Mouse (Mus musculus) mature B cell (primary cell): ENCODE data around the gene Scamp2.

Experiments used
- in situ Hi-C: fragments of 300-500 bp; cut with MboI; formaldehyde crosslinking; loops from 2 replicates; pipeline ENCODE4 v1.14.3; 2019

The Scamp2 gene

DNA sequence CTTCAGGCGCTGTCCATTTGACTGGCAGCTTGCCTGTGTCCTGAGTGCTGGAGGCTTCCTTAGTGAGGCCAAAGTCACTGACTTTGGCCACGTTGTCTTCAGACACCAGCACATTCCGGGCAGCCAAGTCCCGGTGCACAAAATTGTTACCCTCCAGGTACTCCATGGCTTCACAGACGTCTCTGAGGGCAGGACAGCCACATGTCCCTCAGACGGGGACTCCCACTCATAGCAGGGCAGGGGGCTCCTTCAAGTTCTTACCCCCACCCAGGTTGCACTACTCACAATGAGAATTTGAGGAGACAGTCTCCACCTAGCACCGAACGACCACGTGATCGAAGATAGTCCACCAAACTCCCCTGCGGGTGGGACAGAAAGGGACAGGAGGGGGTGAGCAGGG is 67.1 kb downstream of the Scamp2 start:
- in situ Hi-C loops, result no loop called here

DNA sequence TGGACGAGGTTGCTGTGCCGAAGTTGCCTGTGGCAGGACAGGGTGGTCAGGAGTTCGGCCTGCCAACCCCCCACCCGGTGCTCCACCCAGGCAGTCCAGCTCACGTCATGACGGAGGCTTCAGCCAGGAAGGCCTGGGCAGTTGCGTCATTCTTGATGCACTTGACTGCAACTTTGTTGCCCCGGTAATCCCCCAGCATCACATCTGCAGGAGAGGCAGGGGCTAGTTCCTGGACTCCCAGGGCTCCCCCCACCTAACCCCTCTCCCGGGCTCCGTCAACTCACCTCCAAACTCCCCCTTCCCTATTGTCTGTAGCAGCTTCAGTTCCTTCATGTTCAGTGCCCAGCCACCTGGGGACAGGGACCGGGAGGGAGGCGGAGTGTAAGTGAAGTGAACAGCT is 68.0 kb downstream of the Scamp2 start:
- in situ Hi-C loops, result no loop called here

DNA sequence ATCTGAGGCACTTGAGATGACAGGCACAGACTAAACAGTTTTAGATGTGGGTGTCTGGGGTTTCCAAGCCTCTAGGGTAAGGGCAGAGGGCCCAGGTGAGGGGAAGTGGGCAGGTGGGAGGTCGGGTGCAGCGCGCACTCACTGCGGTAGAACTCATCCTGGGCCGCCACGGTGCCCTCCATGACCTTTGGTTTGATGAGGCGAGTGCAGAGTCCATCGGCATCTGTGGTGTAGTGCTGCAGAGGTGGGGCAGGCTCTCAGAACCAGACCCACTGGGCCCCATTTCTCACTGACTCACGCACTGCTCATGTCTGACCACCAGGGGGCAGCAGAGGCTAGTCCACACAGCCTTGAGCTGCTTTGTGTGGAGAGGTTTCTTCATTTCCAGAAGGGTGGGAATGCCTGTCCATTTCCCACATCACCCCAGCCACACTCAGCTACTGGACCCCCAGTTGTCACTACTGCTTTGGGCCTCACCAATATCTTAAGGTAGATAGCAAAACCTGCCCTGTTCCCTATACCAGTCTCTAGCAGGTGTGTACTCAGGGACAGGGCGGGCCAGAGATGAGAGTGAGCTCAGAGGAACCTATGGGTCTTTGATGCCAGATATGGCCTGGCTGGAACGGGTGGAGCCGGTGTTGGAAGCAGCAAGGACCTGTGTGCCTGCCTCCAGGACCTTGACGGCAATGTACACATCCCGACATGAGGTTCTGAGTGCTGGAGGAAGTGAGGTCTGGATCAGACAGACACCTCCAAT is 68.6 kb downstream of the Scamp2 start:
- in situ Hi-C loops, result no loop called here

DNA sequence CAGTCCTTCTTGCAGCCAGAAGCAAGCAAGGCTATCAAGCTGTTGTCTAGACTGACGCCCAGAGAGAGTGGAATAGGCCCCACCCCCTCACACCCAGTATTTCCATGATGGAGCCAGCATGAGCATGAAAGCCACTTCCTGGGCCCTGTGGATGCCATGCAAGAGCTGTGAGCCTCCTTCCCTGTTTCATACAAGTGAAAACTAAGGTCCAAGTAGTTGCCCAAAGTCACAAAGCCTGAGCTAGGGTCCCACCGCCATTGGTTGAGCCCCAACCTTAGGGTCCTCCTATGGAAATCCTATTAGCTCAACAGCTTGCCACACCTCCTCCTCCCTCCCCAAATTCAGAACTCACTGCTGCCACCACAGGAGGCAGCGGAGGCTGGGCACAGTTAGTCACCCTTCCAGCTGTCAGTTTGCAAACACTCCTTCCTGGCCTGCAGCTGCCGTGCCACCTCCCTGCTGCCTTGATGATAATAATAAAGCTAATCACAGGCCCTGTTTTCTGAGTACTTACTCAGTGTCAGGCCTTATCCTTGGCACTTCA is 72.8 kb downstream of the Scamp2 start:
- in situ Hi-C loops, result no loop called here

DNA sequence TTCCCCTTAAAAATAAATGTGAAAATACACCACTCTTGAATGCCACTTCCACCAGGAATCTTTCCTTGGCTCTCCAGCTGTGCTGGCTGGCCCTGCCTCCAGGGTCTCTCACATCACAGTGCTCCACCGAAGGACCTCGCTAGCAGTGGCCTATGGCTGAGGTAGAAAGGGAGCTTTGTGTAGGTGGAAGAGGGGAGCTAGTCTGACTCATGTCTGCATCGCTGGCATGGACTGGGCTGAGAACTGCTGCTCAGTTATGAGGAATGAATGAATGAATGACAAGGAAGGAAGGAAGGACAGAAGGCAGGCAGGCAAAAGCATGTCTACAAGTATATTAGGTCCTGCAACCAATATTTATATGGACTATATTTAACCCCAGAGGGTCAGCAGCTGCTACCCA is 76.5 kb downstream of the Scamp2 start:
- in situ Hi-C loops, result no loop called here

DNA sequence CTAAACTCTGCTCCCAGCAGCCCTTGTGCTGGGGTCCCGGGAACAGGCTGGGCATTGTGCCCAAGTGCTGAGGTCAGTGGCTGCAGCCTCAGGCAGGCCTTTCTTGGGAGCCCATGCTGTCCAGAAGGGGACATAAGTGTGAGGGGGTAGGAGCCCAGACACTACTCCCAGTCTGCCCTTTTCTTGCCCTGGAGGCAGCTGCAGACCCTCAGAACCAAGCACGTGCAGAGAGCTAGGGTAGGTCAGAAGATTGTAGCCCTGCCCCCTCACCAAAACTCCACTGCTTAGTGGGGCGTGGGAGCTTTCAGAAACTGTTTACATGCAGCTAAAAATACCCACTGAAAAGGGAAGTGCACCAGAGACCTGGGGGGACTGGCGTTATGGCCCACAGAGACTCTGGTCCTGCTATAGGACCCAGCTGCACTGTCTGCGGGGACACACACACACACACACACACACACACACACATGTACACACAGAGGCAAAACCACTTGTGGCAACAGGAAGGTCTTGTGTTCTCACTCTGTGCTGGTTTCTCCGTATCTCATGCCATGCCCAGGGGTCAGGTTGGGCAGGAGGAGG is 77.1 kb downstream of the Scamp2 start:
- in situ Hi-C loops, result no loop called here
